Mouse (Mus musculus) bone marrow, adult 2 months (tissue): ENCODE measurements at regions not wholly inside any gene's neighbourhood (a gene's known extent, or its start where the extent isn't known, plus 50 kb on each side); places are given as distances from the start of the nearest gene placed in this dataset.

Experiments used
- CTCF ChIP-seq: fragments of 200-500 bp; IDR thresholded peaks from 2 replicates; pipeline ENCODE4 v1.5.1; 2011; ENCODE audit warnings: low read length, control low read depth; ENCODE audit not compliant: control insufficient read depth, insufficient read depth
- POLR2A ChIP-seq: fragments of 200-500 bp; IDR thresholded peaks from 2 replicates; pipeline ENCODE4 v1.6.1; 2011; ENCODE audit warnings: low read depth, mild to moderate bottlenecking, control low read depth, low read length, borderline replicate concordance; ENCODE audit not compliant: control insufficient read depth

- TF ChIP-seq CTCF = no peak
- no peak for TF ChIP-seq POLR2A
Measured at GRCm38 (mm10) chr2:74993802-74994201, 168.2 kb downstream of the Mtx2 start.
